Mouse (Mus musculus) hindbrain, embryonic 14.5 days (tissue): ENCODE results near the gene Irf4. TPM values are rescaled to one million over a fixed set of nuclear protein-coding genes. Genes with fewer than 3 reads are reported as not detected.
A peak's percentile ranks its signal among the peaks of the same experiment; 100 is the strongest.

Experiments
- ATAC-seq: fragments of 200-750 bp; cut with Nextera tagmentation; 2 replicates; pipeline ENCODE4 v1.8.0; 2017; ENCODE audit warnings: moderate number of reproducible peaks, mild to moderate bottlenecking, moderate TSS enrichment, moderate library complexity; ENCODE audit not compliant: low FRiP score
- DNase-seq: peaks from one replicate; pipeline ENCODE4 v3.0.0-alpha.2; 2015; ENCODE audit warnings: low spot score
- H3K27ac ChIP-seq: fragments of 300-500 bp; sonication (generic); 2 replicates; pipeline ENCODE4 v1.5.1; 2014; ENCODE audit warnings: mild to moderate bottlenecking, moderate library complexity
- H3K27me3 ChIP-seq: fragments of 300-500 bp; sonication (generic); 2 replicates; pipeline ENCODE4 v1.6.1; 2014; ENCODE audit warnings: mild to moderate bottlenecking, low read length, mixed read lengths; ENCODE audit not compliant: control insufficient read depth, insufficient read depth
- H3K36me3 ChIP-seq: fragments of 300-500 bp; sonication (generic); replicated peaks from 2 replicates; pipeline ENCODE4 v1.6.1; 2014; ENCODE audit not compliant: control insufficient read depth, insufficient read depth
- H3K4me1 ChIP-seq: fragments of 300-500 bp; sonication (generic); replicated peaks from 2 replicates; pipeline ENCODE4 v1.6.1; 2014; ENCODE audit warnings: antibody characterized with exemption, low read length, mixed read lengths; ENCODE audit not compliant: control insufficient read depth, insufficient read depth
- H3K4me2 ChIP-seq: fragments of 300-500 bp; sonication (generic); replicated peaks from 2 replicates; pipeline ENCODE4 v1.6.1; 2014; ENCODE audit warnings: mild to moderate bottlenecking, moderate library complexity
- H3K4me3 ChIP-seq: fragments of 300-500 bp; sonication (generic); replicated peaks from 2 replicates; pipeline ENCODE4 v1.5.1; 2014; ENCODE audit warnings: mild to moderate bottlenecking, low read length
- H3K9ac ChIP-seq: fragments of 300-500 bp; sonication (generic); 2 replicates; pipeline ENCODE4 v1.6.1; 2014
- H3K9me3 ChIP-seq: fragments of 300-500 bp; sonication (generic); 2 replicates; pipeline ENCODE4 v1.6.1; 2016; ENCODE audit warnings: low read length; ENCODE audit not compliant: control insufficient read depth
- WGBS: fragments of 180-500 bp; shearing (Covaris S2); extraction: QIAGEN DNeasy Blood & Tissue Kit; methylation state at CpG from one replicate; pipeline ENCODE4 v1.1.7; 2014; 5-methylcytosine and 5-hydroxymethylcytosine counted together
- polyA plus RNA-seq: library from polyadenylated mRNA; unstranded; fragments of >200 nt; fragmentation: Nextera tagmentation; extraction: Ambion mirVana; gene quantifications from 2 replicates; pipeline ENCODE4 v1.2.1, GENCODE M21; 2014

Gene Irf4
- polyA plus RNA-seq, 1 experiment from 2014 or later, result 0.25 TPM

DNA sequence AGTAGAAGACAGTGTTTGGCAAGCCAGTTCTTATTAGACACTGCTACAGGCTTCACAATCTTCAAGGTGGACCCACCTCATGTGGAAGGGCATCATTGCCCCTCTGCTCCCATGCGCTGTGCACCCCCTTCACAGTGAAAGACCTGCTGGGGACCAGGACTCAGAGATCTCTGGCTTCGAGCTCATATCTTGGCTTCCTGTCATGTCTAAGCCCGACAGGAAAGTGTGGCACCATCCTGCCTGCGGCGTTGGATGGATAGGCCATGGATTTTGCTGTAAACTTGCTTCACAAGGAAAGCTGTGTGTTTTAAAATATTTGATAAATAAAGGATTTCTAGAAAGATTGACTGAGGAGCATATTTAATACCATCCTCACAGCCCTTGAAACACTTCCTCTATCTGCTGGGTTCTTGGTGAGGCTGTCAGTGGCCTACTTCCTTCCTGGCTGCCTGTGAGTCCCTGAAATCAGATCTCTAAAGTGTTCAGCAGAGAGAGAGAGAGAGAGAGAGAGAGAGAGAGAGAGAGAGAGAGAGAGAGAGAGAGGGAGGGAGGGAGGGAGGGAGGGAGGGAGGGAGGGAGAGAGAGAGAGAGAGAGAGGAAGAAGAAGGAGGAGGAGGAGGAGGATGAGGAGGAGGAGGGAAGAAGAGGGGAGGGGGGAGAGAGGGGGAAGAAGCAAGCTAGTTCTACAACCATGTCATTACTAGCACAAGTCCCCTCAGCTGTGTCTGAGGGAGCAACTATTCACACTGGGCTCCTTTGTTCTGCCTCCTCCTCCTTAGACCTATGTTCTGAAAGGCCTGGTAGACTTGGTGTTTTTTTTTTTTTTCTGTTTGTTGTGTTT, 17.8 kb downstream of the Irf4 start:
- WGBS, result 90% methylated on average over 5 of the region's 5 CpGs
- no peaks in the 10 kb centered on the region for H3K36me3 ChIP-seq
- no peak for ATAC-seq

DNA sequence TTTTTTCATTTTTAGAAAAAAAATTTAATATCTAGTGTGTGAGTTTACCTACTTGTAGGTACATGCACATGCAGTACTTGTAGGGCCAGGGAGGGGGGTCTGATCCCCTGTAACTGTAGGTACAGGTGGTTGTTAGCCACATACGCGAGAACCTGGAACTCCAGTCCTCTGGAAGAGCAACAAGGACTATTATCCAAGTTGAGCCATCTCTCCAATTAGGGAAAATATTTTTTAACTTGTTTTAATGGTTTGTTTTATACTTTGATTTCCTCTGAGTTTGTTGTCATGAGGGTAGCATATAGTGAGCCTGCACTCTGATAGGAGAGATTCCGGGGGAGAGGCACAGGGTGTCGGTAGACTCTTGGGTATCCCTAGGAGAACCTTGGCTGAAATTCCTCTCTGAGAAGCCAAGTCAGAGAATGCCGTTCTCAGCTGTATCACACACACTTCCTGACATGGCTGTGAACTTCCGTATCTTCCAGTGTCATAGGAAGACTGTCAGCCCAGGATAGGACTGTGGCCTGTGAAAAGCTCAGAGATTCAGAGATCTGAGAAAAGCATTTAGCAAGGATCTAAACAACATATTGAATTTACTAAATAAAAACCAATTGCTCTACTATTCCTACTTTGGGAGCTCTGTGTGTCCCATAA, 18.6 kb downstream of the Irf4 start:
- WGBS, result 91% methylated on average over 6 of the region's 6 CpGs
- H3K4me1 ChIP-seq, result no peaks in the 10 kb centered on the region
- no peaks in the 10 kb centered on the region for H3K27me3 ChIP-seq
- DNase-seq, result no peak
- H3K36me3 ChIP-seq, result no peaks in the 10 kb centered on the region
- no peak overlapping the region for H3K27ac ChIP-seq
- H3K4me2 ChIP-seq, result no peak overlapping the region
- no peaks in the 10 kb centered on the region for H3K9me3 ChIP-seq
- no peak for ATAC-seq
- H3K4me3 ChIP-seq, result no peak overlapping the region
- H3K9ac ChIP-seq, result no peak overlapping the region

More for the DNA sequence above, 17.8 kb downstream of the Irf4 start:
- DNase-seq, result no peak
- no peak overlapping the region for H3K4me3 ChIP-seq
- H3K4me2 ChIP-seq, result no peak overlapping the region
- H3K27me3 ChIP-seq, result no peaks in the 10 kb centered on the region
- no peak overlapping the region for H3K9ac ChIP-seq
- no peaks in the 10 kb centered on the region for H3K4me1 ChIP-seq
- H3K9me3 ChIP-seq, result no peaks in the 10 kb centered on the region
- no peak overlapping the region for H3K27ac ChIP-seq

DNA sequence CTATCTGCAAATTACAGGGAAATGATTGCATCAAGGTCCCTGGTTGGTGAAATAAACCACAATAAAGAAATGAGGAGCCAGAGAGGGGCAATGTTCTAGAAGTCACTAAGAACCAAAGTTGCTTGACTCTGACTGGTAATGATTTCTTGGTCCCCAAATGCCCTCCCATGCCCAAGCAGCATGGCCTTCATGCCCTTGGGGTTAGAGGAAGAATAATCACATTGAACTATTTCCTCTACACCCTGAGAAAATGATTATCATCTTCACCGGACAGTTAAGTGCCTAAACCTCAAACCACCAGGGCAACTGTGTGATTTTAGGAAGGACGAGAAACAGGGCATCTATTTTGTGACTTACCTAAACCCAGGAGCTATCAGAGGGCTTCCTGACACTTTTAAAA, 27.0 kb downstream of the Irf4 start:
- H3K9me3 ChIP-seq, result no peaks in the 10 kb centered on the region
- 90% methylated on average over 2 of the region's 2 CpGs for WGBS
- H3K9ac ChIP-seq, result no peak overlapping the region
- no peaks in the 10 kb centered on the region for H3K27me3 ChIP-seq
- H3K27ac ChIP-seq, result no peak overlapping the region
- ATAC-seq, result no peak
- no peak overlapping the region for H3K4me2 ChIP-seq
- DNase-seq, result no peak
- no peak overlapping the region for H3K4me3 ChIP-seq
- H3K4me1 ChIP-seq, result no peaks in the 10 kb centered on the region
- H3K36me3 ChIP-seq, result no peaks in the 10 kb centered on the region

DNA sequence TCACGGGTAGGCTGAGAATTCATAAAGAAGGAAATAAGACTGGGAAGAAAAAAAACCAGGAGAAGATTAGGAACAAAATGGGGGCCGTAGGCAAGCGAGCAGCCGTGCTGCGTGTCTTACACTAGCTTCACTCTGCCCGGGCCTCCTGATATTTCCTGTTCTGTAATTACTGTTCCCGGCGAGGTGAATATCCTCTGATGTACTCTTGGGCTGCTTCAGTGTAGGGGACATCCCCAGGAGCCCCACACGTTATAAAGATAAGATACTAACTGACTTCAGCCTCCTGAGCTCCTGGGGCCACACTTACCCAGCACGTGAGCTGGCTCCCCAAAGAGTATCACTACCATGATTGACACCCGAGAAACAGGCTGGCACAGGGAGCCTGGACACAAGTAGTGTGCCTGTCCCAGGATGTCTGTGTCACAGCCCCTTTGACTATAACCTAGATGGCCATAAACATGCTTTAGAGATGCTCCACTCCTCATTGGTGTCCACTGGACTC, 28.7 kb downstream of the Irf4 start:
- Histone ChIP-seq H3K4me3 (no peak overlapping the region), H3K27me3 (no peaks in the 10 kb centered on the region), H3K27ac (no peak overlapping the region), H3K4me2 (no peak overlapping the region), H3K36me3 (no peaks in the 10 kb centered on the region), H3K4me1 (no peaks in the 10 kb centered on the region), H3K9ac (no peak overlapping the region), H3K9me3 (no peaks in the 10 kb centered on the region)
- 83% methylated on average over 11 of the region's 11 CpGs for WGBS
- DNase-seq (no peak), ATAC-seq (no peak)

DNA sequence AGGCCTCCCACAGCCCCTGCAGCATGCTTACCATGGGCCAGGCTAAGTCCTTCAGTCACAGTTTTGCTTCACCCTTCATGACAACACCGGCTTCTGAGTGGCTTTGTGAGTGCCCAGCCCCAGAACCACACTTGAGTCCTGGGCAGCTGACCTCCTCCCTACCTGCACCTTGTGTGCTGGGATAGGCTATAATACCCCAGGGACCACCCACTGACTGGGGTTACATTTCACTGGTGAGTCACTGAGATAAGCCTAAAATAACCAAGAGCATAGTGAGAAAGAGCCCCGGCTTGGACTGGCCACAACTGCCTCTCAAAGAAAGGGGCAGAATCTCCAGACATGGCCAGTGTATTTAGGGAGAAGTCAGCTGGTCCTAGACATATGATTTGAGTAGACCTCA, 32.9 kb downstream of the Irf4 start:
- no peaks in the 10 kb centered on the region for H3K4me1 ChIP-seq
- no peak overlapping the region for H3K27ac ChIP-seq
- WGBS, result 81% methylated on average over 2 of the region's 2 CpGs
- no peaks in the 10 kb centered on the region for H3K27me3 ChIP-seq
- H3K4me2 ChIP-seq, result no peak overlapping the region
- H3K36me3 ChIP-seq, result no peaks in the 10 kb centered on the region
- H3K9ac ChIP-seq, result no peak overlapping the region
- no peaks in the 10 kb centered on the region for H3K9me3 ChIP-seq
- H3K4me3 ChIP-seq, result no peak overlapping the region
- DNase-seq (no peak), ATAC-seq (no peak)

DNA sequence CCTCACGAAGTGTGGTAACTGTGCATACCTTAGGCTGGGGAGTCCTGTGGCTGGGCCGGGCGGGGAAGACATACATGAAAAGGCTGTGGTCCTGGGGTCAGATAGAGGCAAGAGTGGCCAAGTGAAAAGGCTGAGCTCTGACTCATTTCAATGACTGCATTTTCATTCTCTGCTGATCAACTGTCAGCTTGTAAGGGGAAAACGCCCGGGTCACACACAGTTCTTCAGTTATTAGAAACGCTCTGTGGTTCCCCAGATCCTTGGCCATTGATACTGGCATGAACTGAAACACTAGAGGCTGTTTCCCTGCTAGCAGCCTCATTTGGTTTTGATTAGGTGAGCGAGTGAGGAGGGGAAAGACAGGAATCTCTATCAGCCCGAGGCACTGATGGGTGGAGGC, 33.4 kb downstream of the Irf4 start:
- Histone ChIP-seq H3K9ac (no peak overlapping the region), H3K27me3 (no peaks in the 10 kb centered on the region), H3K4me2 (no peak overlapping the region), H3K27ac (no peak overlapping the region), H3K4me3 (no peak overlapping the region), H3K4me1 (no peaks in the 10 kb centered on the region), H3K9me3 (no peaks in the 10 kb centered on the region), H3K36me3 (no peaks in the 10 kb centered on the region)
- 54% methylated on average over 8 of the region's 8 CpGs for WGBS
- ATAC-seq (no peak), DNase-seq (no peak)

DNA sequence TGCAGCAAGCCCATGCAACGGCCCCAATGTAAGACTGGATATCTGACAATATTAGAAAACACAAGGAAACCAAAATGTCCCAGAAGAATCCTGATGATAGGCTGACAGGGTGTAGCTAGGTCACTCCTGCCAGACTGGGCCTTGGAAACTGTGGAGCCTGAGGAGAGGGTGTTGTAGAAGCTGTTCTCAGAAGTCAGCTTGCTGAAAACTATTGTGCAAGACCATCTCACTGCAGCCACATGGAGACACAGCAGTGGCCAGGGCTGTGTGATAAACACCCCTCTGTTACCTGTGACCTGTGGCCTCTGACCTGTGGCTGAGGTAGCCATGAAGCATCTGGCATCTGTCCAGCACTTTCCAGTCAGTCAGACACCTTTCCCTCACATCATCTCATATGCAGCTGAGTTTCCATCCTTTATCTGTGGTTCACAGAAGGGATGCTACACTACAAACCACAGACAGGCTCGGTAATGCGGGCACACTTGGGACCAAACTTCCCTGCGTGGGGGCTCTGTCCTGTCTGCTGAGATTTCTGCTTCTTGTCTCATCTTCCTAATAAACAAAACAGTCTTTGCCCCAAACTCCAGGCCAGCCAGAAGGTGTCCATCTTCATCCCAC, 36.5 kb downstream of the Irf4 start:
- H3K27me3 ChIP-seq, result no peaks in the 10 kb centered on the region
- WGBS, result 88% methylated on average over 4 of the region's 4 CpGs
- no peaks in the 10 kb centered on the region for H3K4me1 ChIP-seq
- ATAC-seq (no peak), DNase-seq (no peak)
- H3K27ac ChIP-seq, result no peak overlapping the region
- H3K36me3 ChIP-seq, result no peaks in the 10 kb centered on the region
- no peak overlapping the region for H3K4me2 ChIP-seq
- H3K4me3 ChIP-seq, result no peak overlapping the region
- H3K9me3 ChIP-seq, result no peaks in the 10 kb centered on the region
- no peak overlapping the region for H3K9ac ChIP-seq

DNA sequence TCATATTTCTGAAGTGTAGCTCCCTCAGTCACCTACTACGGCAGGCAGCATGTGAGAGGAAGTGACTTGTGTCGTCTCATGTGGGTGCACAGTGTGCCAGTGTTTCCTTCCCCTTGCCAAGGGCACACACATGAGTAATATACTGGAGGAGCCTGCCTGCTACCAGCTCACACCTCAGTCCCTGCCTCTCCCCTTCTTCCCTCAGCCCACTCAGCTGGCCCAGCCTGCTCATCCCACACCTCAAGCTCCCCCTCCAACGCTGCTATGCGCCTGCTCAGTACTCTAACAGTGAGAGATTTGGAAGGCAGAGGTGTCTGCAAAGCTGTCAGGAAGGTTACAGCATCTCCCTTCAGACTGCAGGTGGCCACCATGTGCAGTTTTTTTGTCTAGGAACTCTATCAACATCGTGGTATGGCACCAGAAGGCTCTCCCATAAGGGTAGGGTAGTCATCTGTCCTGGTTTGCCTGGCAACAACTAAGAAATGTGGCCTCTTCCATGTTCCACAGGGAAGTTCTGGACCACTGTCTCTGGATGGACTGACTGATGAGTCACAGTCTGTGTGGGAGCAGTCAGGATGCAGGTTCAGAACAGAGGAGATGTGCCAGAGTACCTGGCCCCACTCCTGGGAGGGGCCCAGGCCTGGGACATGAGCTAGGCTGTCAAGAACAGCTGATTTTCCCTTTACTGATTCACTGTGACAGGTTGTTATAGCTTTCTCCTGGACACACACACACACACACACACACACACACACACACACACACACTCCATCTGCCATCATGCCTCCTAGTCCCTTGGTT, 37.4 kb downstream of the Irf4 start:
- WGBS, result 85% methylated on average over 5 of the region's 5 CpGs
- DNase-seq (no peak), ATAC-seq (0 out of 2 replicates have a peak, but pooled peaks have one; percentile 25)

DNA sequence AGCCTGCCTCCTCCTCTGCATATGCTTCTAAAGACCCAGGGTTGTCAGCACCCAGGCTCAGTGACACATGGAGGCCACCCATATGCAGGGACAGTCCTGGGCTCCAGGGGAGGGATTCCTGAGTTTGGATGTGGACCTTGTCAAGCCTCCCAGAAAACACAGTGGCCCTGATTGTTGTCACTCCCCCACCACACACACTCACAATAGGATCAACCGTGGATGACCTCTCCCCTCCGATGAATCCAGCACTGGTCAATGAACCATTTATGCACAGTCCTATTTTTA, 38.0 kb downstream of the Irf4 start:
- Histone ChIP-seq H3K27ac (no peak overlapping the region), H3K4me1 (no peaks in the 10 kb centered on the region), H3K4me2 (no peak overlapping the region), H3K9me3 (no peaks in the 10 kb centered on the region), H3K27me3 (no peaks in the 10 kb centered on the region), H3K9ac (no peak overlapping the region), H3K36me3 (no peaks in the 10 kb centered on the region), H3K4me3 (no peak overlapping the region)
- ATAC-seq (no peak), DNase-seq (no peak)
- WGBS, result 39% methylated on average over 2 of the region's 2 CpGs

More for the DNA sequence above, 37.4 kb downstream of the Irf4 start:
- Histone ChIP-seq H3K4me3 (no peak overlapping the region), H3K9me3 (no peaks in the 10 kb centered on the region), H3K9ac (no peak overlapping the region), H3K36me3 (no peaks in the 10 kb centered on the region), H3K4me2 (no peak overlapping the region), H3K4me1 (no peaks in the 10 kb centered on the region), H3K27ac (no peak overlapping the region), H3K27me3 (no peaks in the 10 kb centered on the region)
